Mouse (Mus musculus) layer of hippocampus, postnatal 25 days (tissue): ENCODE measurements around the gene Celf2. TPM values are rescaled to one million over a fixed set of nuclear protein-coding genes. Genes with fewer than 3 reads are reported as not detected.
A peak's percentile ranks its signal among the peaks of the same experiment; 100 is the strongest.

Experiments
- DNase-seq, 2 experiments: peaks; one replicate each; pipeline ENCODE4 v3.0.0; 2022; ENCODE audit warnings: mixed read lengths in 2 of 2, low spot score in 1 of 2; ENCODE audit errors: extremely low spot score in 1 of 2
- total RNA-seq, 2 experiments: library from RNA; stranded (reverse); gene quantifications; 2 replicates each; pipeline ENCODE4 v1.2.3; 2021

Celf2 gene
- total RNA-seq, 2 experiments from 2014 or later: 405 to 532 TPM

DNA sequence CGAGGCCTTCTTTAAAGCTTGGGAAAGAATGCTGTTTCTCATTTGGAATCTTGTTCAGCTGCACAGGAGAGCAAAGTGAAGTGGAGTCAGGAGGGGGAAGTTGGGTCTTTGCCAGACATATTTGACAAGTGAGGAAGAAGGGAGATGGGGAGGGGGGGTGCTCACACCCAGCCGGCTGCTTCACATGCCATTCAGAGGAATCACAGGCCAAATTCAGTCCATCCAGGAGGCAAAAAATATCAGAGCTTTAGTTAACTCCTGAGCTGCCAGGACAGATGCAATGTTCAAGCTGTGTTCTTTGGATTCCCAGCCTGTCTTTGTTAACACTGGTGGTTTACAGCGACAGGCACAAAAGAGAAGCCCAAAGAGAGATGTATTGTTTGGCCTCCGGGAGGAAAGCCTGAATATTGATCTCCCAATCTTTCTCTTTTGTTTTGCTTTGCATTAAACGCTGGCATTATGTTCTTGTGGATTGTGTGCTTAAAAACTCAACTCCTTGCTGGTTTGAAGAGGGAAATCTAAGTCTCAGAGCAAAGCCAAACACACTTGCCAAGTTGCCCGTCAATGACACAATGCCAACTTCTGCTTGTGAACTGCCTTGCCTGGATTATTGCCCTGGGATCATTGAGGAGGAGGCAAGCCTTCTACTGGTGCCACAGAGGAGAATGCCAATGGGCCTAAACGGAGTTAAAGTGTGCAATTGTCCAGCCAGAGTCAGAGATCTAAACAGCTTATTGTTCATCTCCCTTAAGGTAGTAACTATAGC lies 420.1 kb downstream of the Celf2 start:
- peak in 1 of 2 experiments; percentile 34 for DNase-seq

DNA sequence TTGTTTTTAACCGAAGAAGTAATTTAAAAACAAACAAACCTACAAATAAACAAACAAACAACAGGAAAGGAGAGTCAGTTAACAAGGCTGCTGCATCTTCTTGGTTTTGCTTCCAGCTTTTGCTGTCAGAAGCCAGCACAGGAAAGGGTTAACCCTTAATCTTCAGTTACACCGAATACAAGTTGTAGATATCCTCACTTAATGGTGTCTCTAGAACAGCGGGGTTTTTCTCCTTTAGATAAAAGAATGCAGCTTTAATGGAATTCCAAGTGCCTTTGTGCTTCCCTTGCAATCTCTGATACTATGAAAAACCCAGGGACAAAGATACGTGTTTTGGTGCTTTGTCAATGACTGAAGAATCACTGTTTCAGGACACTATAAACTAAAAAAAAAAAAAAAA lies 420.8 kb downstream of the Celf2 start:
- DNase-seq: no peak

DNA sequence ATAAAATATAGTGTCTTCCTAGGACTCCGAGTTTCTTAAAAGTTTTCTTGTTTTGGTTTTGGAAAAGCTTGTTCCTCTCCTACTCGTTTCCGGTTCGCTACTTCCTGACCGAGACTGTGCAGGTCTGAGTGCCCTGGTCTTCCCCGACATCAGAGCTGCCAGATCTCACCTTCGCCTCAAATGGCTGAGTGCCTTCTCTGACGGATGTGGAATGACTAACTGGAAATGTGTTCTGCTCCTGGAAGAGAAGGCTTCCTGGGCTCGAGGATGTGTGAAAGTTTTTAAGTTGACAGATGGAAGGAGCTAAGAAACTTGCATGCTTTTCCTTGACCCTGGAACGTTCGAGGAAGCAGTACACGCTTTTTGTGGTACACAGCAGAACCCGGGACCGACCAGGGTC lies 421.9 kb downstream of the Celf2 start:
- DNase-seq: no peak

DNA sequence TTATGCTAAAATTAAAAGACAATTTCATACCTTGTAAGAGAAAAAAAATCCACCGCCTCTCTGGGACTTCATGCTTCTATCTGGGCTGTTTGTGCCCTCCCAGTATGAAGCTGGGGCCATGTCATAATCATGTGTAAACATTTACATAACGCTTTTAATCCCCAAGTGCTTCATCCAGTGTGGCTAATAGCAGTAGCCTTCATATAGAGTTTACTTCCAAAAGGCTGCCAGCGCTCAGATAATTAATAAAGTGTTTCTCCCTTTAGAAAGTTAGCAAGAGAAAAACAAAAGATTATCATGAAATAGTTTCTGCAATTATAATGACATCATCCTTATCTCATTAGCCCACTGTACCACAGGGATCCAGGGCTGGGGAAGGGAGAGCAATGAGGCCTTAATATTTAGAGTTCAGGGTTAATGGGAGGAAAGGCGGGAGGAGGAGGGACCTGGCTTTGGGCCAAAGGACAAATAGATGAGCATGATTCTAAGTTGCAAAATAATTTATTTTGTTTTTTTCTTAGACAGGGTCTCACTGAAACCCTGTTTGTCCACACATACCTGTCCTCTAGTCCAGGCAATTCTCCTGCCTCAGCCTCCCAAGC lies 425.8 kb downstream of the Celf2 start:
- no peak for DNase-seq

DNA sequence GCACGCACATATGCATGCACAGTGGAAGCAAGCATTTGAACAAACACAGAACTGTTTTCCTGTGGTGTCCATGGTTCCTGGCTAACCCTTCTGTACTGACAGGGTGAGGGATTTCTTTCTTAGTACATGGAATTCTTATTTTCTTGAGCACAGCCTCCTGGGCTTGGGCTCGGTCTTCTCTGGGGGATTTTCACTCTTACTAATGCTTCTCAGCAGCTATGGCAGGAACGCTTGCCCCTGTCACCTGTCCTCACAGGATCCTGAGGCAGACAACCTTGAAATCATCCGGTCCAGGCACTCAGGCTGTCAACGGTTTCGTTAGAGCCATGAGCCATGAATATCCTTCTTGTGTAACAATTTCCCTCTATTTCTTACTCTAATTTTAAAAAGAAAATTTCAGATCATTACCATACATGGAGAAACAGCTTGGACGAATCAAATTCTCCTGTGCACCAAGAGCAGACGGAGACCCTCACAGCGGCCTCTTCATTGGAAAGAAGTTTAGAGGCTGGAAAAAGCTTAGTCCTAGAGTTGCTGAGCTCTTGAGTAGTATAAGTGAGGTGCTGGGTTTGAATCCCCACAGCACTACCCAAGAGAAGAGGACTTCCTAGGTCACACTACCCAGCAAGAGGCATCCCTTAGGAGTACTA lies 426.9 kb downstream of the Celf2 start:
- no peak for DNase-seq

DNA sequence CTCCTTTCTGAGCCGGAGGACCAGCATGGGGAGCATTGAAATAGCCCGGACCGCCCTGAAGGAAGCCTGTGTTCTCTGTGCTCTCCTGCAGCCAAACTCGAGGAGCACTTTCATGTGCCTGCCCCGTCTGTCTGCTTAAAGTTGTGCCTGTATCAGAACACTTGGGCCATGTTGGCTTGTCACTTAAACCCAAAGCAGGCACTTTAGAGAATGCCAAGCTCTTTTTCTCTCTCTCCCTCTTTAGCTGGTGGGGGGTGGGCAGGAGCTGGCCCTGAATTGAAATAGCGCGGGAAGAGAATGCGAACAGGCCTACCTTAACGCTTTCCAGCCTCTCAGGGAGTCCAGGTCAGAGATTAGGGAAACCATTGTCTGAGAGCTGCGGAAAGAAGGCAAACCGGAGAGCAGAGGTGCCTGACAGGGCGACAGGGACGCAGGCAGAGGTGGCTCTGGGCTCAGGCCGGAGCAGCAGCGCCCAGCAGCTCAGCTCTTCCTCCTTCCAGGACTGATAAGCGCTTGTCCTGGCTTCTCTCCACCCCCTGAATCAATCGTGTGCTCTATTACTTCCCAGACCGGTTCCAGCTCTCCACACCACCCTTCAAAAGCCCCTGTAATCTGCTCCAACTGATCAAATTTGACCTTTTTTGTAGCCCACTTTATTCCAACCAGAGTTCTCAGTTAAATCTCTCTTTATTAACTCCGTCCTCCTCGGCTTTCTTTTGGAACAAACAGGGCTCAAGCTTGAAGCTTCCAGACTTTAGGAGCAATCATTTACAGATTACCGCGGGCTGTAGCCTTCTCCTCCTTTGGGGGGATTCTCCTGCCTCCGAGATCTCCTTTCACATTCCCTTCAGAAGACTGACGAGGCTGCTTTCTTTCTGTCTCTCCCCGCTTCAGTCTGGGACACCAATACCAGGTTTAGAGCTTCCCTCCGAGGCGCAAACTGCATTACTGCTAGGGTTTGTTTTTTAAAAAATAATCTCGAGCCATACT lies 428.3 kb downstream of the Celf2 start:
- DNase-seq: no peak

DNA sequence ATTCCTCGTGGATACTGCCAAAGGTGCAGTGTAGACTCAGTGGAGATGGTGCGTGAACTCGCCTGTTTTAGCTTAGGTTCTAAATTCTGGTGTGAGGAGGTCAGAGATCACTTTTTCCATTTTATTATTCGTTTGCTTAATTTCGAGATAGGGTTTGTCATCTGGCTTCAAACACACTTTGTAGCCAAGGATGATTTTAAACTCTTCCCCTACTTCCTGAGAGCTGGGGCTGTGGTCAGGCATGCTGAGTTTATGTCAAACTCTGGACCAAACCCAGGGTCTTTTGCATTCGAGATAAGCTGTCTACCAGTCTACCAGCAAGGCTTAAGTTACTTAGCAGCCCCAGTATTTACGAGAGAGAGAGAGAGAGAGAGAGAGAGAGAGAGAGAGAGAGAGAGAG lies 429.3 kb downstream of the Celf2 start:
- no peak for DNase-seq

DNA sequence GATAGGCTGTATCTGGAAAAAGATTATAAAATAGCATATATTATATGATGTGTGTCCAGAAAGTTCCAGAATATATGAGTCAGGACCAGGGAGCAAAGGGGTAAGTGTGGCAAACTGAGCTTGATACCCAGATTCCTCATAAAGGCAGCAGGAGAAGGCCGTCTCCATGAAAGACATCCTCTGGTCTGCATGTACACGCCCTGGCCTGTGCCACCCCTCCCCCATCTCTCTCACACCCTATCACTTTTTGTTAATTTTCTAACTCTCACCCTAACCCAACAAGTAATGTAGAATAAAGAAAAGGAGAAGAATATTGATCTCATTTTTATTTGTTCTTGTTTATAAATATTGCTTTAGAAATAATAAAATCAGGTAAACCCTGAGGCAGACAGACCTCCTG lies 430.0 kb downstream of the Celf2 start:
- DNase-seq: no peak

DNA sequence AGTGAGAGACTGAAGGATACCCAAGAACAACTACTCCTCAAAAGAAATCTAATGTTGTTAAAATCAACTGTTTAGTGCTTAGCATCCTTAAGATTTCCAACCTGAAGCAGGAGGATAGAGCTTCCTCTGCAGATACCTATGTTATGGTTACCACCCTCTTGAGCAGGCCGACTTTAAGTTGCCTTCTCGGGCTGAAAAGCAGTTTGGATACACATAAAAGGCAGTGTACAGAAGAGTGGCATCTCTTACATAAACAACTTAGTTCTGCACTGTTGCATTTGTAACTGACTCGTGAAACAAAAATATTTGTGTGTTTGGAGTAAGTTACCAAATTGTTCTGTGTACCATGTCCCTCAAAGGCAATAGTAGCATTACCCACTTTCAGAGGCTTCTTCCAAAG lies 435.6 kb downstream of the Celf2 start:
- no peak for DNase-seq

DNA sequence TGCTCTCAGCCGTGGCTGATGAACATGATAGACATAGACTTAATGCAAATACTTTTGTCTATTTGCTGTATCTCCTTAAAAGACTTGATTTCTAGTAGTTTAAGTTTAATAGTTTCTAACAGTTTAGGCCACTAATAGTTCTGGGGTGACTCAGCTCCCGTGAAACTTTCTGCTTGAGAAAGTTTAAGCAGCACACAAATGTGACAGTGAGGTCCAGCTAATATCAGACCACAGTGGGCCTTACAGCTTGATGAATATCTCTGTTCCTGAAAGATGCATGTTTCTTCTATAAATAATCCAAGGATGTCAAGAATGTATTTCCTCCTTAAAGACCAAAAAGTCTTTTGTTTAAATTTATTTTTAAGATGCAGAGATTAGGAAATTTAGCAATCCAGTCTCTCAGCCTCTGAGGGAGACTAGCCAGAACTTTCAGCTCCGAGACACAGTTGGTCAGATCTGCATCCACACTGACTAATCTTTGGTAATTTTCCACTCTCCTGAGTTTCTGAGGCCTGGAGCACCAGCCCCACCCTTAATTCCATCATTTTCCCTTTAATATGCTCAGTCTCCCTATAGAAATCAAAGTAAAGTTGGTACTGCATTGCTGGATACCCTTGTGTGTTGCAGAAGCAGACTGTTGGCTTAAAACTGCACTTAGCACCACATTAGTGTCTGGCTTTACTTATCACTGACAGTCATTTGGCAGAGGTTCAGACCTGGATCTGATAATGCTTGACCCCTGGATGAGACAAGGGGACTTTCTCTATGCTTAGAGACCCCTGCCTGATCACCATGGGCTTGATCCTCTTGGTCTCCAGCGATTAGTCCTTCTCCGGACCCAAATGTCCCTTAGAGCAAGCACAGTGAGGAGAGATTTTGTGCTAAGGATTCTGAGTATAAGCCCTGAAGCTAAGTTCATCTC lies 436.8 kb downstream of the Celf2 start:
- DNase-seq: no peak

DNA sequence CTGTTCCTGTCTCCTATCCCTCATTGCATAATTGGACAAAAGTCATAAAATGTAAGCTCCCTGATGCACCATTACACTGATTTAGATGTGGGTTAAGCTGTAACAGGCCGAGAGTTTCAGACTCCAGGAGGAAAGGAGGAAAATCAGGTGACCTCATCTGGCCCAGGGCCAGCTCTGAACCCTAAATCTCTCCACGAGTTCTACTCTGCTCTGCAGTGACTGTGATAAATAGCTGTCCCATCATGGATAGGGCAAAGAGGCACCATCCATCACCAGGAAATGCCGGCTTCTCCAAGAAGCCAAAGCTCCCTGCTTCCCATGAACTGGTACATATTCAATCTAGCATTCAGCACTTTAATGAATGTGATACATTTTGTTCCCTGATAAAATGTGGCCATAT lies 439.9 kb downstream of the Celf2 start:
- DNase-seq: no peak

DNA sequence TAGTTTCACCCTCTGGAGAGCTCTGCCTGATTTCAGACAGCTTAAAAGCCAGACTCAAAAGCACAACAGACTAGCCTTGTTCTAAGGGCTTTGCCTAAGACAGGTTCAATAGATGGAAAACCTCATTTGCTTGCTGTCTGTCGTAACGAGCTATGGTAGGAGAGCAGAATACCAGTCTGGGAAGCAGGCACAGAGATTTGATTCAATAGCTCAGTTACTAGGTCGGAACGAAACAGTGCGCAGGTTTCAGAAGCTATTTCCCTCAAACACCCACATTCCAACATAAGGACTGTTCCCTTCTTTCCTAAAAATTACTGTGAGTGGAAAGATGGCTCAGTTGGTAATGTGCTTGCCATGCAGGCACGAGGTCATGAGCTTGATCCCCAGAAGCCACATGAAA lies 441.1 kb downstream of the Celf2 start:
- DNase-seq: no peak

DNA sequence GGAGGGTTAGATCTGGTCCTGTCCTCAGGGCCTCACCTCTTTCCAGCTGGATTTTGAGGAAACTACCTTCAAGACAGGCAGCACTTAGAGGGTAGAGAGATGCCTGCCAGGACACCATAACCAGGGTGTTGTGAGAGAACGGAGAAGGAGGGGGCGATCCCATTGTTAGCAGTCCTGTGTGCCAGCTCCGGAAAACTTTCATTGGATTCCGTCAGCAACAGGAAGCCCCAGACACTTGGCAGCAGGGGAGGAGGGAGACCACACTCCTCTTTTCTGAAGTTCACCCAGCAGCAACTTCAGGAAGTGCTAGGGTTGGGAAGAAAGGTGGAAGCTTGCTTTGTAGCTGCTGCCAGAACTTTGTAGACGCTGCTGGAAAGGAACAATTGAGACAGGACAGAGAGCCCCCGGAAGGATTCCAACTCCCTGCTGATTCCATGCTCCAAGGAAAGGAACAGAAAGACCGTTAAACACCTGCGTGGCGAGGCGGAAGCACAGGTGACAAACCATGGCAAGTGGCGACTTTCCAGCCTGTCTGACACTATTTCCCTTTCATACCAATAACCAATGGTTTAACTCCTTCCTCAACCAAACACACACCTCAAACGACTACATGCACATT lies 445.7 kb downstream of the Celf2 start:
- DNase-seq: no peak

DNA sequence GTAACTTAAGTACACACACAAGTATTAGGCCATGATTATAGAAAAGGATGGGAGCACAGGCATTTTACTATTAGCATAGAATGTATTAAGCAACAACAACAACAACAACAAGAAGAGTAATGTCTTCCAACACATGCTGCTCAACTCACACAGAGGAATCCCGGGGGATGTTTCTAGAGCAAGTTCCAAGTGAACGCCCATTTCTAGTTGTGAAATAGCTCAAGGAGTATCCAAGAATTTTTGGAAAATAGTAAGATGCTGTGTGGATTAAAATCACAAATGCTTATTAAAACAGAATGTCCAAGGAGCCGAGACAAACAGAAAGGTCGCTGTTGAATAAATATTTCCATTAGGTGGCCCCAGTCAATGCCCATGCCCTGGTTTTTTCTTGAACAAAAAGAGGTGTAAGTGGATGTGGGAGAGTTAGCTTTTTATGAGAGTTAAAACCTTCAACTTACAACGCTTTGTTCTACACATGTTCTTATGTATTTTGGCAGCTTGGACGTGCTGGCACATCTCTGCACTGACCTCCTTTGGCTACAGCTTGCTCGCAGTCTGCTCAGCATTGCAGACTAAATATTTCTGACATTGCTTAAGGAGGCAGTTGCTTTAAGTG lies 448.8 kb downstream of the Celf2 start:
- no peak for DNase-seq

DNA sequence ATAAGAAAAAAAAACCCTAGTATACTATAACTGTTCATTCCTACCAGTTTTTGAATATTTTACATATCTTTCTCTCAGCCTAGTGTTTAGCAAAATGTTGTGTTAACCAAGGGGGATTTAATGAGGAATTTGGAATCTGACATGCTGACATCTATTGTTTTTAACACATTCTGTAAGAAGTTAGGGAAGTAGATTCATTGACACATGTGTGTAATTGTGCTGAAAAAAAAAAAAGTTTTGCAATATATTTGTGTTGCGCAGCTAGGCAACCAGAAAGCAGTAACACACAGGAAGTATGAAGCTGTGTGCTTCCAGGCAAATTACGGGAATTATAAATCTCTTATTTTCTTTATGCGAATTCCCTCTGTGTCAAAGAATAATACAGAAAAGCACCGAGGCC lies 453.0 kb downstream of the Celf2 start:
- no peak for DNase-seq

DNA sequence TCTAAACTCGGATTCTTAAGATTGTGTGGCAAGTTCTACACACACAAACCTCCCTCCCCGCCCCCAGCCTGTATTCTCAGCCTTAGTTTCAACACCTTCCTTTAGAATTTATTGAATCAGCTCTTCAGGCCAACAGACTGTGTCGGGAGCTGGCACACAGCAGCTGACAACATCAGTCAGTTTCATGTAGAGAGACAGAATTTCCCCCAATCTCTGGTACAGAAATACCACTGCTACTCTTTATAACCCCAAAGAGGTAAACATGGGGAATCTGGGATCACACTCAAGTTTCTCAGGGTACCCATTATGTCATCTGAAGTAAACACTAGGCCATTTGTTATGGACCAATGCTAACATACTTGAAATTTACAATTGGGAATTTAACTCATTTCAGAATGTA lies 453.4 kb downstream of the Celf2 start:
- DNase-seq: no peak

DNA sequence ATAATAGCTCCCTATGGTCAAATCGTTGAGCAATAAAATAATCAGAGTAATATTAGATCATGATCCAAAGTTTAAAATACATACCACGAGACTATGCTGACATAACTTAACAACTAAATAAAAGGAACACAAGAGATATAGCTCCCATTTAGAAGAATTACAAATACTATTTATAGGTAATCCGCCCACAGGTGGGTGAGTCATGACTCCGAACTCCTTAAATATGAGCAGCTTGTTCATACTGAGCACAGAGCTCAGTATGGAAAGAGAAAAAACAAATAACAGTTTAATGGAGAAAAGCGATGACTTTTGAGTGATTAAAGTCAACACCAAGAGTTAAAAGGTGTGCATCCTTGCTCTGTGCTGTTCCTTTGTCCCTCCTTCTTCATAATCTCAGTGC lies 458.3 kb downstream of the Celf2 start:
- DNase-seq: no peak

DNA sequence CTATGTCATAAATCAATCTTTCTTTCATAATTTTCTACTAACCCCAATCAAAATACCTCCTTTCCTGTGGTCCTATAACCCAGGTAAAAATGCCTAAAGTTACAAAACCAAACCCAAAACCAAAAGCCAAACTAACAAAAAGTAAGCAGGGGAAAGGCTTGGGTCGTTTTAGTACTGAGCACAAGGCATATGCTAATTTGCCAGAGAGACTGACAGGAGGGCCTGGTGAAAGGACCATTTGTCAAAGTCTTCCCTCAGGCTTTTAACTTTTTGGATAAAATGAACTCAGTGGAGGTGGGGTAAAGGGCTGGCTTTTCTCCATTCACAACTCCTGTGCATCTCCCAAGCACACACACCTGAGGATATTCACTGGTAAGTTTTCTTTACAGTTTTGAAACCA lies 463.2 kb downstream of the Celf2 start:
- no peak for DNase-seq

DNA sequence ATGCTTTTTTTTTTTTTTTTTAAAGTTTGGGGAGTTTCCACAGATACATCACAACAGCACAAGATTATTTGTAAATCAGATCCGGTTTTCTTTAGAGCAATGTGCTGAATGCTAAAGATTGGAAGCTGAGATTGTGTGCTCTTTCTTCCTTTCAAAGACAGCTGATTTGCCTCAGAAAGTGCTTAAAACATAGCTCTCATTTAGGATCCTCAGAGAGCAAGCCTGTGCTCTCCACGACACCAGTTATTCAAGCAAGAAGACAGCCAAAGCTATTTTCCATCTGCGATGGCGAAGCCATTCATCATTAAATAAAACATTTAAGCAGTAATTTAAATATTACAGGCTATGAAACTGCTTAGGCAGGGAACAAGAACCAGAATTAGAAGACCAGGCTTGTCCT lies 463.8 kb downstream of the Celf2 start:
- no peak for DNase-seq
